Mouse (Mus musculus) cerebellum, adult 2 months (tissue): ENCODE data around the gene Grin2d. TPM values are rescaled to one million over a fixed set of nuclear protein-coding genes. Genes with fewer than 3 reads are reported as not detected.
"Not testable (repeated sequence)": the region's sequence is repeated elsewhere in the genome, so short reads cannot be mapped to it uniquely, and the experiment has no call there.

Experiments
- DNase-seq, 2 experiments: peaks; one replicate each; pipeline ENCODE4 v3.0.0; 2021
- H3K27ac ChIP-seq: fragments of 200-500 bp; 2 replicates; pipeline ENCODE4 v1.5.1; 2012; ENCODE audit warnings: low read length, control low read depth, inconsistent platforms; ENCODE audit not compliant: insufficient read depth
- H3K27me3 ChIP-seq: fragments of 200-500 bp; 2 replicates; pipeline ENCODE4 v1.6.1; 2012; ENCODE audit warnings: inconsistent platforms, mild to moderate bottlenecking, low read length, moderate library complexity; ENCODE audit not compliant: control insufficient read depth, insufficient read depth
- H3K4me1 ChIP-seq: fragments of 200-500 bp; 2 replicates; pipeline ENCODE4 v1.6.1; 2011; ENCODE audit warnings: low read length; ENCODE audit not compliant: control insufficient read depth, insufficient read depth
- H3K4me3 ChIP-seq: fragments of 200-500 bp; replicated peaks from 2 replicates; pipeline ENCODE3; 2011; ENCODE audit warnings: mild to moderate bottlenecking, low read depth, low read length, control low read depth; ENCODE audit not compliant: insufficient read depth
- CTCF ChIP-seq: fragments of 200-500 bp; IDR thresholded peaks from 2 replicates; pipeline ENCODE4 v1.5.1; 2011; ENCODE audit warnings: low read depth, mild to moderate bottlenecking, control low read depth, low read length, moderate library complexity, borderline replicate concordance; ENCODE audit not compliant: insufficient read depth
- POLR2A ChIP-seq: fragments of 200-500 bp; IDR thresholded peaks from 2 replicates; pipeline ENCODE4 v1.6.1; 2011; ENCODE audit warnings: low read length, control low read depth, borderline replicate concordance; ENCODE audit not compliant: insufficient read depth
- WGBS: fragments of 180-500 bp; shearing (Covaris S2); methylation state at CpG from one replicate; pipeline ENCODE4 v1.1.7; 2018; 5-methylcytosine and 5-hydroxymethylcytosine counted together
- polyA plus RNA-seq: library from polyadenylated mRNA; depleted of rRNA; stranded (reverse); fragments of >200 nt; gene quantifications from 2 replicates; pipeline ENCODE4 v1.2.3, GENCODE M21; 2012; rRNA removed

The Grin2d gene
- 14.9 and 16.4 TPM in 2 replicates for polyA plus RNA-seq

GRCm38 (mm10) chr7:45878278-45878677, at the start of gene Grin2d:
Gene Grin2d (minus strand): TSS chr7:45878378.
- H3K4me3 ChIP-seq, H3K4me1 ChIP-seq, H3K27me3 ChIP-seq, H3K27ac ChIP-seq, DNase-seq: not testable (repeated sequence)
- WGBS, result 88% methylated on average over 1 of the region's 1 CpGs

- no peak overlapping the region for H3K4me3 ChIP-seq
- 38% methylated on average over 14 of the region's 14 CpGs for WGBS
- DNase-seq, result no peak
Measured at GRCm38 (mm10) chr7:45924429-45924816, 46.2 kb upstream of the Grin2d start.

GRCm38 (mm10) chr7:45923762-45924428, 45.7 kb upstream of the Grin2d start, which contains the start of gene Ccdc114:
Gene Ccdc114 (plus strand): TSS chr7:45924072.
- H3K27ac ChIP-seq, result peak within 1 kb of the TSS; percentile 54; the same call in 1 of the 2 replicates
- H3K27me3 ChIP-seq, result no peaks in the 10 kb centered on the region
- peak within 1 kb of the TSS; percentile 90 for H3K4me3 ChIP-seq
- TF ChIP-seq POLR2A (no peak), CTCF (no peak)
- 0 out of 2 replicates have a peak, but pooled peaks cover 1% of the 10 kb centered on the region for H3K4me1 ChIP-seq
- 16% methylated on average over 24 of the region's 24 CpGs for WGBS
- DNase-seq, result peak; percentile 32 to 34

More at GRCm38 (mm10) chr7:45924429-45924816, 46.2 kb upstream of the Grin2d start:
- TF ChIP-seq POLR2A (no peak), CTCF (no peak)
- Histone ChIP-seq H3K4me1 (0 out of 2 replicates have a peak, but pooled peaks cover 3% of the 10 kb centered on the region), H3K27ac (no peak overlapping the region), H3K27me3 (no peaks in the 10 kb centered on the region)

- peak overlapping the region; percentile 54; the same call in 1 of the 2 replicates for H3K27ac ChIP-seq
- peak; percentile 84 to 85 for DNase-seq
- no peaks in the 10 kb centered on the region for H3K27me3 ChIP-seq
- H3K4me3 ChIP-seq, result peak overlapping the region; percentile 90
- 2% methylated on average over 37 of the region's 37 CpGs for WGBS
- TF ChIP-seq POLR2A, result peak; percentile 58; the same call in 1 of the 2 replicates
- TF ChIP-seq CTCF, result no peak
- no peaks in the 10 kb centered on the region for H3K4me1 ChIP-seq
Measured at GRCm38 (mm10) chr7:45922928-45923761, 45.0 kb upstream of the Grin2d start.

GRCm38 (mm10) chr7:45921950-45922600, 43.9 kb upstream of the Grin2d start:
- no peak for TF ChIP-seq POLR2A
- TF ChIP-seq CTCF, result no peak
- no peak for DNase-seq
- Histone ChIP-seq H3K4me3 (no peak overlapping the region), H3K27ac (no peak overlapping the region), H3K4me1 (no peaks in the 10 kb centered on the region), H3K27me3 (no peaks in the 10 kb centered on the region)
- WGBS, result 82% methylated on average over 12 of the region's 12 CpGs

- Histone ChIP-seq H3K27ac (no peak within 1 kb of the TSS), H3K4me3 (no peak within 1 kb of the TSS), H3K27me3 (no peaks in the 10 kb centered on the region), H3K4me1 (no peaks in the 10 kb centered on the region)
- no peak for DNase-seq
- WGBS, result 47% methylated on average over 9 of the region's 9 CpGs
- no peak for TF ChIP-seq CTCF
- no peak for TF ChIP-seq POLR2A
Measured at GRCm38 (mm10) chr7:45921242-45921621, 43.1 kb upstream of the Grin2d start, which contains the start of gene Emp3. Gene Emp3 (minus strand): TSS chr7:45921404.

GRCm38 (mm10) chr7:45920583-45921241, 42.5 kb upstream of the Grin2d start:
- TF ChIP-seq POLR2A, result no peak
- no peak for TF ChIP-seq CTCF
- WGBS, result 47% methylated on average over 9 of the region's 9 CpGs
- DNase-seq, result no peak
- Histone ChIP-seq H3K4me1 (no peaks in the 10 kb centered on the region), H3K4me3 (no peak overlapping the region), H3K27me3 (no peaks in the 10 kb centered on the region), H3K27ac (no peak overlapping the region)
